Mouse (Mus musculus): Measurements from ENCODE around the gene Olfr1443.

DNA sequence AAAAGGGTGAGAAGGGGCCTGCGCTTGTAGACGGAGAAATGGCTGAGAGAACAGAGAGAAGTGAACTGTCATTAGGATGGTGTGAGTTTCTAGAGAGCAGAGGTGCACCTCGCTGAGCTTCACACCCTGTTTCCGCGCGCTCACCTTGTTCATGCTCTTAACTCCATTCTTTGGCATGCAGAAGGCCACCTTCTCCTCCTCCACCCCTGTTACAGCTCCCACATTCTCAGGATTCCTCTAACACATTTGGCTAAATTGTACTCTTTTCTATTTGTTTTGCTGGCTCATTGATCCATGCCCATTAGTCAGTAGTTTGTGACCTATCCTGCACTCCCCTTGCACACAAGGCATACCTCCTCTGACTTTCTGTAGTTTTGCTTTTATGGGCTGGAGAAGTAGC is 41.3 kb downstream of the Olfr1443 start:
- TF ChIP-seq CTCF (IDR thresholded peaks at IDR 0.05; ENCODE audit: borderline replicate concordance, extremely low read depth, insufficient read depth, insufficient read length) (no peak), POLR2A (IDR thresholded peaks at IDR 0.05; ENCODE audit: borderline replicate concordance, extremely low read depth, insufficient read depth, insufficient read length, poor library complexity, severe bottlenecking) (no peak)
